Mouse (Mus musculus): Measurements from ENCODE around the gene Wdr6.

DNA sequence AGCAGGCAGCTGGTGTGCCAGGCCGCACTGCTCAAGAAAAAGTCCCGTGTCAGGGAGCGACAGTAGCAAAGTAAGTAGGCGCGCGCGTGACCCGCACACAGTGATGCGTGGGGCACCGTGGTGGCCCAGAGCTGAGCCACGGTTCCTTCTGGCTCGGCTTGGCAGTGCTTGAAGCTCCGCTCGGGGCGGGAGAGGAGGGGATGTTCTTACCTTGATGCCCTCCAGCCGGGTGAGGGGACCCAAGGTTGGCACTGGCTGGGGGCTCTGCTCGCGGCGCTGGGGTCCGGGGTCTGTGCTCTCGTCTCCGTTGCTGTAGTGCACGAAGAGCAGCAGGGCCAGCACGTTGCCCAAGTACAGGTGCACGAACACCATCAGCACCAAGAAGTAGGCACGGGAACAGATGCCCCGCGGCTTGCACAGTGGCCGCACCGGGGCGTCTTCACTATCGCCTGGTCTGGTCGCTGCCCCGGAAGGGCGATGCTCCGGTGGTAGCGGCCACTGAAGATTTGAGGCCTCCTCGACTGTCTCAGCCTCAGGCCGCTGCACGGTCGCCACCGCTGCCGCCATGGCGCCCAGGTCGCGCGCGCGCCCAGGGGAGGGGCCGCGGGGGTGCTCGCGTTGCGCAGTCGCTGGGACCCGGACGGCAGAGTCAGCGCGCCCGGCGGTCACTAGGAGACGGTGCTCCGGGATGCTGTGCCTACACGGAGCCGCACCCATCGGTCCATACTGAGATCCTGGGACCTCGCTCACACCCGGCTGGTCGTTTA, 18.6 kb upstream of the Wdr6 start, which contains the start of gene P4htm:
- TF ChIP-seq USF1 (IDR thresholded peaks at IDR 0.05; ENCODE audit: low read depth) (no peak), CTCF (IDR thresholded peaks at IDR 0.05; ENCODE audit: control insufficient read depth, insufficient read depth, insufficient read length) (no peak), CEBPB (IDR thresholded peaks at IDR 0.05; ENCODE audit: low read depth) (no peak), MYOD1 (IDR thresholded peaks at IDR 0.05; ENCODE audit: control insufficient read depth, insufficient read length, low read depth) (no peak), MAX (IDR thresholded peaks at IDR 0.05) (no peak), MYOG (IDR thresholded peaks at IDR 0.05; ENCODE audit: control insufficient read depth, extremely low read depth, insufficient read length) (no peak)

Measured in C2C12 (cell line).